Mouse (Mus musculus) lung, embryonic 14.5 days (tissue): ENCODE results near the gene Tdrd7. TPM values are rescaled to one million over a fixed set of nuclear protein-coding genes. Genes with fewer than 3 reads are reported as not detected.

Experiments used
- ATAC-seq: fragments of 200-750 bp; cut with Nextera tagmentation; 2 replicates; pipeline ENCODE4 v1.8.0; 2017; ENCODE audit warnings: mild to moderate bottlenecking, moderate TSS enrichment, moderate library complexity; ENCODE audit not compliant: insufficient read depth
- DNase-seq: peaks from one replicate; pipeline ENCODE4 v3.0.0-alpha.2; 2015
- H3K27ac ChIP-seq: fragments of 300-500 bp; sonication (generic); 2 replicates; pipeline ENCODE4 v1.5.1; 2014; ENCODE audit warnings: low read depth, mild to moderate bottlenecking, moderate library complexity
- H3K27me3 ChIP-seq: fragments of 300-500 bp; sonication (generic); 2 replicates; pipeline ENCODE4 v1.6.1; 2014; ENCODE audit warnings: low read length, control low read depth; ENCODE audit not compliant: insufficient read depth
- H3K36me3 ChIP-seq: fragments of 300-500 bp; sonication (generic); 2 replicates; pipeline ENCODE4 v1.6.1; 2014; ENCODE audit warnings: control low read depth; ENCODE audit not compliant: insufficient read depth
- H3K4me1 ChIP-seq: fragments of 300-500 bp; sonication (generic); 2 replicates; pipeline ENCODE4 v1.6.1; 2014; ENCODE audit warnings: antibody characterized with exemption, control low read depth; ENCODE audit not compliant: insufficient read depth
- H3K4me2 ChIP-seq: fragments of 300-500 bp; sonication (generic); 2 replicates; pipeline ENCODE4 v1.6.1; 2014; ENCODE audit warnings: mild to moderate bottlenecking
- H3K4me3 ChIP-seq: fragments of 300-500 bp; sonication (generic); 2 replicates; pipeline ENCODE4 v1.5.1; 2014; ENCODE audit warnings: low read depth, low read length
- H3K9ac ChIP-seq: fragments of 300-500 bp; sonication (generic); 2 replicates; pipeline ENCODE4 v1.6.1; 2014
- H3K9me3 ChIP-seq: fragments of 300-500 bp; sonication (generic); 2 replicates; pipeline ENCODE4 v1.6.1; 2016; ENCODE audit warnings: low read depth, low read length, control low read depth
- CTCF ChIP-seq: IDR thresholded peaks from 2 replicates; pipeline ENCODE4 v1.5.1; 2016; ENCODE audit warnings: antibody characterized with exemption, low read depth
- WGBS: fragments of 180-500 bp; shearing (Covaris S2); extraction: QIAGEN DNeasy Blood & Tissue Kit; methylation state at CpG from one replicate; pipeline ENCODE4 v1.1.7; 2014; 5-methylcytosine and 5-hydroxymethylcytosine counted together
- polyA plus RNA-seq: library from polyadenylated mRNA; unstranded; fragments of >200 nt; fragmentation: Nextera tagmentation; extraction: Ambion mirVana; gene quantifications from 2 replicates; pipeline ENCODE4 v1.2.1, GENCODE M21; 2014

Tdrd7 gene
- polyA plus RNA-seq, 1 experiment from 2014 or later, result 15.8 TPM

DNA sequence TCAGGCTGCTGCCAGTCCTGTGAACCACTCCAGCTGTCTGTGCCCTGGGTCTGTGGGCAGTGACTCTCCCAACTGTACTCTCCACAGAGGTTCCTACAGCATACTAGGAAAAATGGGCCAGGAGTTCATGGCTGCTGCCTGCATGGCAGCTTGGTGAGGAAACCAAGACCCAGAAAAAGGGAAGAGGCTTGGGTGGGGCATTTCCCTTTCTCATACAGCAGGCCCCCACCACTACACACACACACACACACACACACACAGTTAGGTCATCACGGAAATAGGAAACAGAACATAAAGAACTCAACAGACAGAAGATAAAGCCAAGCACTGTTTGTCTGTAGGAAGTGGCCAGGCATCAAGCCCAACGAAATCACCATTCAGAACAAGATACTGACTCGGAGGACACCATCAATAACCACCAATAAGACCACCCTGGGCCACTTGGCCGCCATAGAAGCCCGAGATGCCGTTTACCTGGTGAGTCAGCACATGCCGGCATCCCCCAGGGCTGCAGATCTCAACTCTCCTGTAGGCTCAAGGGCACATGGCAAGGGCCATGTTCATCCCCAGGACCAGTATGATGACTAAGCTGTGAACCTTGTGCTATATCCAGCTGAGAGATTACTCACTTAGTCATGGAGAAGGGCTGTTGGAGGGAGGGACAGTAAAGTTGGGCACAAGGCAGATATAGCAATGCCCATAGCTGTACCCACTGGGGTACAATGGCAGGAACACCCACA is 15.9 kb upstream of the Tdrd7 start:
- Histone ChIP-seq H3K9me3 (no peaks in the 10 kb centered on the region), H3K36me3 (no peaks in the 10 kb centered on the region), H3K9ac (no peak overlapping the region), H3K27me3 (no peaks in the 10 kb centered on the region), H3K4me3 (no peak overlapping the region), H3K27ac (peak overlapping the region; percentile 52; the same call in 1 of the 2 replicates), H3K4me2 (no peak overlapping the region), H3K4me1 (no peaks in the 10 kb centered on the region; the same call in 1 of the 2 replicates)
- DNase-seq (peak; percentile 27), ATAC-seq (no peak)
- 69% methylated on average over 7 of the region's 7 CpGs for WGBS
- TF ChIP-seq CTCF, result no peak

DNA sequence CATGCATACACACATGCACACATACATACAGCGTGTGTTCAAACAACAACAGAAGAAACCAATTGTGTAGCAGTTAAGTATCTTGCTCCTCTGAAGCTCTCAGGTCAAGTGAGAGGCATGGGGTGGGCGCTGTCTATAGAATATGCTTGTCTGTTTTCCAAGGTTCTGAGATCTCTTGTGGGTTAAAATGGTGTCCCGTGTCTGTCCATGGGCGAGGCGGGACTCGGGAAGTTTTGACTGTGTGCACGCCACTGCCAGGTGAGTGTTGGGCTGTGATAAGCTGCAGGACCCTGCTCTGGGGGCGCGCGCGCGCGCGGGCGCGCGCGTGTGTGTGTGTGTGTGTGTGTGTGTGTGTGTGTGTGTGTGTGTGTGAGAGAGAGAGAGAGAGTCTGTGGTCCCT is 13.3 kb upstream of the Tdrd7 start:
- DNase-seq, result no peak
- H3K4me3 ChIP-seq, result no peak overlapping the region
- no peak overlapping the region for H3K9ac ChIP-seq
- no peaks in the 10 kb centered on the region; the same call in 1 of the 2 replicates for H3K4me1 ChIP-seq
- H3K4me2 ChIP-seq, result no peak overlapping the region
- TF ChIP-seq CTCF, result no peak
- H3K36me3 ChIP-seq, result no peaks in the 10 kb centered on the region
- WGBS, result 94% methylated on average over 18 of the region's 18 CpGs
- no peak overlapping the region for H3K27ac ChIP-seq
- no peak for ATAC-seq
- no peaks in the 10 kb centered on the region for H3K27me3 ChIP-seq
- H3K9me3 ChIP-seq, result no peaks in the 10 kb centered on the region

- Histone ChIP-seq H3K4me2 (no peak overlapping the region), H3K4me1 (no peaks in the 10 kb centered on the region; the same call in 1 of the 2 replicates), H3K36me3 (no peaks in the 10 kb centered on the region), H3K9ac (no peak overlapping the region), H3K27ac (no peak overlapping the region), H3K9me3 (no peaks in the 10 kb centered on the region), H3K27me3 (no peaks in the 10 kb centered on the region), H3K4me3 (no peak overlapping the region)
- 86% methylated on average over 23 of the region's 23 CpGs for WGBS
- no peak for TF ChIP-seq CTCF
- ATAC-seq, result no peak
- DNase-seq, result no peak
These were observed 11.9 kb upstream of the Tdrd7 start for GRCm38 (mm10) chr4:45953025-45953919.

DNA sequence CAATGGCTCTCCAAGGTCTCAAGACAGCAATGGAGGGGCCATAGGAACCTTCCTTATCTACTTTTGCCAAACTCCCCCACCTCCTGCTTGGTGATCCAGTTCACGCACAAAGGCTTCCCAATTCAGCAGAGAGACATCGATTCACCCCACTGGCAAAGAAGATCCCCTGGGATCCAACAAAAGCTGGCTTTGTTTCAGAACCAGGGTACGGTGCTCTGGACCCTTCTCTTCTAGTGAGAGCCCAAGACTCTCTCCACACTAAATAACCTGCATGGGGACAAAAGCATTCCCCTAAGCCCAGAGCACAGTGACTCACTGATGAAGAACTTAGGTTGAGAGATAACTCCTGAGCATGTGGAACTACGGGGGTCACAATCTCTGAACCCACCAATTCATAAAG is 9.9 kb upstream of the Tdrd7 start:
- no peak for TF ChIP-seq CTCF
- DNase-seq, result no peak
- WGBS, result 85% methylated on average over 4 of the region's 4 CpGs
- Histone ChIP-seq H3K36me3 (no peaks in the 10 kb centered on the region), H3K9ac (no peak overlapping the region), H3K27me3 (no peaks in the 10 kb centered on the region), H3K4me2 (no peak overlapping the region), H3K4me3 (no peak overlapping the region), H3K4me1 (no peaks in the 10 kb centered on the region), H3K9me3 (no peaks in the 10 kb centered on the region), H3K27ac (no peak overlapping the region)
- no peak for ATAC-seq

DNA sequence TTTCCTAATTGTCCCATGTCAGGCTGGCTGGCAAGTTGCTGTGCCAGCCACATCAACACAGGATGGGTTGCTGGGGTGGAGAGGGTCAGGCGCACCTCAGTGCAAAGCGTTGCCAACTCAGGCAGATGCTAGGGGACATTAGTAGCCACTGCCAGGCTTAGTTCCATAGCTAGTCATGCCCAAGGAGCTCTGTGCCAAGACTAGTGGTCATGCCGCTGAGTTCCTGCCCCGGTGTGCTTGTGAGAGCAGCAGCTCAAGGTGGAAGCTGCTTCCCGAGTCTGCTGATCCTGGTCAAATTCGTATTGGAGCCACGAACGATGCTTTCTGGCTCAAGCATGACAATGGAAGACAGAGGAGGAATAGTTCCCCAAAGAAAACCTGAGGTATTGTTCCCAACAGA is 9.0 kb upstream of the Tdrd7 start:
- H3K4me1 ChIP-seq, result no peaks in the 10 kb centered on the region
- H3K9ac ChIP-seq, result no peak overlapping the region
- ATAC-seq, result no peak
- H3K9me3 ChIP-seq, result no peaks in the 10 kb centered on the region
- DNase-seq, result no peak
- H3K27me3 ChIP-seq, result no peaks in the 10 kb centered on the region
- TF ChIP-seq CTCF, result no peak
- H3K27ac ChIP-seq, result no peak overlapping the region
- no peak overlapping the region for H3K4me2 ChIP-seq
- WGBS, result 95% methylated on average over 8 of the region's 8 CpGs
- H3K4me3 ChIP-seq, result no peak overlapping the region
- no peaks in the 10 kb centered on the region for H3K36me3 ChIP-seq

GRCm38 (mm10) chr4:45956706-45957105 is 8.4 kb upstream of the Tdrd7 start:
- no peak overlapping the region for H3K4me2 ChIP-seq
- DNase-seq, result no peak

More at GRCm38 (mm10) chr4:45956706-45957105, 8.4 kb upstream of the Tdrd7 start:
- no peaks in the 10 kb centered on the region for H3K27me3 ChIP-seq
- H3K36me3 ChIP-seq, result no peaks in the 10 kb centered on the region
- no peaks in the 10 kb centered on the region for H3K9me3 ChIP-seq
- no peak overlapping the region for H3K9ac ChIP-seq
- no peak for ATAC-seq
- no peak for TF ChIP-seq CTCF
- no peak overlapping the region for H3K4me3 ChIP-seq
- WGBS, result 92% methylated on average over 4 of the region's 4 CpGs
- no peaks in the 10 kb centered on the region for H3K4me1 ChIP-seq
- H3K27ac ChIP-seq, result no peak overlapping the region
